Mouse (Mus musculus): ENCODE data around the gene Plk5.

- no peak for TF ChIP-seq CTCF (IDR thresholded peaks at IDR 0.05)
- 0 out of 2 replicates have a peak, but pooled peaks have one; percentile 32 for TF ChIP-seq EP300 (IDR thresholded peaks at IDR 0.05; ENCODE audit: insufficient read depth, low read depth, low read length)
Observed at GRCm38 (mm10) chr10:80347514-80347967, 8.7 kb upstream of the Plk5 start.

Data from heart, adult 2 months (tissue).